Comparison of ENCODE assay signal across 10 mouse cellular contexts in genomic region chr7:50241634-50242273, GRCm38 (mm10).
DNase-seq lines count a peak whose midpoint lies in the region; ATAC-seq and TF ChIP-seq lines count a peak whose summit lies in the region.
"Had no signal": no experiment of that assay in that cellular context is flagged by ENCODE, and none has a peak within 500 bp of the region (broad histone marks: within the 10 kb centered on the region; RNA-seq: fewer than 3 reads in every experiment).

No protein-coding gene starts in this region.

- no peak for DNase-seq in midbrain, embryonic 10.5 days (ENCODE audit: low spot score)
- peak; percentile 95 for DNase-seq in forebrain, postnatal 0 days
- peak; percentile 92 to 94 for DNase-seq in left cerebral cortex, adult 18-20 months (ENCODE audit: low spot score in 2 of 2)
- DNase-seq in right cerebral cortex, postnatal 36 days (ENCODE audit: low spot score in 2 of 2) = peak; percentile 91 to 94
- DNase-seq in embryo, embryonic 10.5 days (ENCODE audit: low spot score) = no peak
- no peak for DNase-seq in stomach, postnatal 0 days (ENCODE audit: low spot score)
- DNase-seq in kidney, adult 18-20 months = no peak

- no peak for TF ChIP-seq EP300 in stomach, postnatal 0 days (optimal IDR thresholded peaks at IDR 0.05)

- TF ChIP-seq CTCF in forebrain, postnatal 0 days (IDR thresholded peaks at IDR 0.05; ENCODE audit: low read depth) = no peak
- no peak for TF ChIP-seq CTCF in stomach, postnatal 0 days (IDR thresholded peaks at IDR 0.05; ENCODE audit: low read depth)

- H3K9ac ChIP-seq in midbrain, embryonic 13.5 days (replicated peaks) = no peak overlapping the region
- H3K9ac ChIP-seq in forebrain, postnatal 0 days = no peak overlapping the region
- no peak overlapping the region for H3K9ac ChIP-seq in stomach, postnatal 0 days (ENCODE audit: low read length)

- H3K4me1 ChIP-seq in midbrain, embryonic 13.5 days (replicated peaks) = 0 out of 2 replicates have a peak, but pooled peaks cover 3% of the 10 kb centered on the region
- H3K4me1 ChIP-seq in midbrain, embryonic 10.5 days = no peaks in the 10 kb centered on the region
- peaks cover 8% of the 10 kb centered on the region; the same call in 1 of the 2 replicates for H3K4me1 ChIP-seq in forebrain, postnatal 0 days (ENCODE audit: insufficient read depth)
- no peaks in the 10 kb centered on the region for H3K4me1 ChIP-seq in stomach, postnatal 0 days (replicated peaks; ENCODE audit: control insufficient read depth, insufficient read depth)

- H3K27ac ChIP-seq in midbrain, embryonic 13.5 days = no peak overlapping the region
- H3K27ac ChIP-seq in midbrain, embryonic 10.5 days (replicated peaks) = no peak overlapping the region
- H3K27ac ChIP-seq in forebrain, postnatal 0 days (ENCODE audit: low read depth, low read length) = no peak overlapping the region
- H3K27ac ChIP-seq in stomach, postnatal 0 days (replicated peaks) = no peak overlapping the region

- no peak overlapping the region for H3K4me3 ChIP-seq in midbrain, embryonic 13.5 days (replicated peaks)
- no peak overlapping the region for H3K4me3 ChIP-seq in midbrain, embryonic 10.5 days
- no peak overlapping the region for H3K4me3 ChIP-seq in forebrain, postnatal 0 days (ENCODE audit: low read depth, low read length)
- no peak overlapping the region for H3K4me3 ChIP-seq in stomach, postnatal 0 days (ENCODE audit: low read depth, low read length)

- WGBS in midbrain, embryonic 13.5 days = 62% methylated on average over 5 of the region's 5 CpGs
- 84% methylated on average over 5 of the region's 5 CpGs for WGBS in midbrain, embryonic 10.5 days
- 21% methylated on average over 5 of the region's 5 CpGs for WGBS in forebrain, postnatal 0 days
- WGBS in stomach, postnatal 0 days = 35% methylated on average over 5 of the region's 5 CpGs

- no peaks in the 10 kb centered on the region for H3K27me3 ChIP-seq in midbrain, embryonic 13.5 days
- no peaks in the 10 kb centered on the region for H3K27me3 ChIP-seq in midbrain, embryonic 10.5 days (ENCODE audit: low read depth, poor library complexity, severe bottlenecking)
- H3K27me3 ChIP-seq in forebrain, postnatal 0 days (ENCODE audit: insufficient read depth, low read length) = no peaks in the 10 kb centered on the region
- no peaks in the 10 kb centered on the region for H3K27me3 ChIP-seq in stomach, postnatal 0 days (ENCODE audit: control insufficient read depth, insufficient read depth, low read length)

- H3K9me3 ChIP-seq in midbrain, embryonic 13.5 days = no peaks in the 10 kb centered on the region
- no peaks in the 10 kb centered on the region; the same call in 1 of the 2 replicates for H3K9me3 ChIP-seq in midbrain, embryonic 10.5 days (replicated peaks)
- no peaks in the 10 kb centered on the region for H3K9me3 ChIP-seq in forebrain, postnatal 0 days (ENCODE audit: low read length)
- no peaks in the 10 kb centered on the region for H3K9me3 ChIP-seq in stomach, postnatal 0 days (ENCODE audit: control insufficient read depth, low read length)

- no peak overlapping the region for H3K4me2 ChIP-seq in midbrain, embryonic 13.5 days (replicated peaks)
- no peak overlapping the region for H3K4me2 ChIP-seq in forebrain, postnatal 0 days (ENCODE audit: low read depth)
- H3K4me2 ChIP-seq in stomach, postnatal 0 days (replicated peaks; ENCODE audit: low read depth) = no peak overlapping the region
- H3K4me2 ChIP-seq: heart, embryonic 11.5 days had no signal

- no peaks in the 10 kb centered on the region for H3K36me3 ChIP-seq in midbrain, embryonic 13.5 days
- H3K36me3 ChIP-seq in midbrain, embryonic 10.5 days = no peaks in the 10 kb centered on the region
- H3K36me3 ChIP-seq in forebrain, postnatal 0 days (ENCODE audit: insufficient read depth) = no peaks in the 10 kb centered on the region
- no peaks in the 10 kb centered on the region for H3K36me3 ChIP-seq in stomach, postnatal 0 days (ENCODE audit: control insufficient read depth, insufficient read depth, low read length)
- H3K36me3 ChIP-seq: G1E had no signal

- peak; percentile 83 for ATAC-seq in midbrain, embryonic 13.5 days
- peak; percentile 98 for ATAC-seq in forebrain, postnatal 0 days
- no peak for ATAC-seq in stomach, postnatal 0 days (ENCODE audit: low FRiP score, low TSS enrichment)

Comparison
In these comparisons a context has a peak if more than half of its experiments do, and no peak if none do; other contexts are left out.
1. DNase-seq: peak in forebrain, postnatal 0 days (single experiment), left cerebral cortex, adult 18-20 months (2 of 2) and right cerebral cortex, postnatal 36 days (2 of 2); none in midbrain, embryonic 10.5 days (single experiment), embryo, embryonic 10.5 days (single experiment), stomach, postnatal 0 days (single experiment) and kidney, adult 18-20 months (single experiment).